Mouse (Mus musculus) spleen, embryonic (tissue): ENCODE measurements around the gene Krtap4-7.
"Not testable (repeated sequence)": the region's sequence is repeated elsewhere in the genome, so short reads cannot be mapped to it uniquely, and the experiment has no call there.

Experiments
- CTCF ChIA-PET: fragments of 350-600 bp; sonication (Branson Sonifier 250); formaldehyde crosslinking; loops from one replicate; lab custom pipeline; 2022; lab: Charles Lee

The Krtap4-7 gene

DNA sequence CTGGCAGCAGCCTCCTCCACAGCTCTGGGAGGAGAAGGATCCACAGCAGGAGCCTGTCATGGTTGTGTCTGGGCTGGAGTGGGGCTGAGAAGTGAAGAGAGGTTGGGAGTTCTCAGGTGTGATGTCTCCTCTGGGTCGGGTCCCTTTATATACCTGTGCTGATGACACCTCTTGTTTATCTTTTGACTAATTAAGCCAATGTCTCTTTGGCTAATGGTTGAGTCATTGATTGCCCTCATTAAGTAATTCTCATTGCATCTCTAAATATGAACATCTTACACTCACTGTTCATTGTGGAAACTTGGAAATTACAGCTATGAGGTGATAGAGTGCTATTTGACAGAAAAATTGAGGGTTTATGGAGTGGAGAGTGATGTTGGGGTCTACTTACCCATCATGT lies 40.7 kb downstream of the Krtap4-7 start, which contains the start of gene Gm11938:
Gm11938 (minus strand) TSS at position 101 of the 400 bp plus-strand sequence.
- CTCF ChIA-PET = not testable (repeated sequence)

- CTCF ChIA-PET = not testable (repeated sequence)
Measured at GRCm38 (mm10) chr11:99597742-99598141, 46.1 kb downstream of the Krtap4-7 start, which contains the start of gene Krtap9-3. Gene Krtap9-3, minus strand, starts transcription at chr11:99598105.
